Mouse (Mus musculus) embryonic fibroblast, embryonic 13.5 days (primary cell): ENCODE results near the gene Mrpl50. TPM values are rescaled to one million over a fixed set of nuclear protein-coding genes. Genes with fewer than 3 reads are reported as not detected.

Experiments
- H3K27ac ChIP-seq: 2 replicates; pipeline ENCODE4 v1.5.1; 2012; ENCODE audit warnings: low read length, control low read depth, inconsistent platforms; ENCODE audit not compliant: insufficient read depth
- H3K4me1 ChIP-seq: 2 replicates; pipeline ENCODE4 v1.6.1; 2011; ENCODE audit warnings: low read length; ENCODE audit not compliant: control insufficient read depth, insufficient read depth
- H3K4me3 ChIP-seq: 2 replicates; pipeline ENCODE4 v1.5.1; 2011; ENCODE audit warnings: mild to moderate bottlenecking, control low read depth, low read length; ENCODE audit not compliant: insufficient read depth
- CTCF ChIP-seq: IDR thresholded peaks from 2 replicates; pipeline ENCODE4 v1.5.1; 2011; ENCODE audit warnings: mild to moderate bottlenecking, control low read depth, low read length, moderate library complexity, borderline replicate concordance; ENCODE audit not compliant: insufficient read depth
- POLR2A ChIP-seq: IDR thresholded peaks from 2 replicates; pipeline ENCODE4 v1.6.1; 2011; ENCODE audit warnings: low read depth, mild to moderate bottlenecking, control low read depth, low read length, moderate library complexity
- polyA plus RNA-seq: library from polyadenylated mRNA; stranded (reverse); fragments of >200 nt; gene quantifications from 2 replicates; pipeline ENCODE4 v1.2.4, GENCODE M21; 2011; ENCODE audit warnings: low read depth; ENCODE audit not compliant: missing spikeins, insufficient read length

The Mrpl50 gene
- polyA plus RNA-seq, 1 experiment = 41.7 TPM

GRCm38 (mm10) chr4:49474583-49474982, 46.3 kb downstream of the Mrpl50 start:
- Histone ChIP-seq H3K4me1 (no peaks in the 10 kb centered on the region), H3K4me3 (no peak overlapping the region), H3K27ac (no peak overlapping the region)
- TF ChIP-seq POLR2A = no peak
- no peak for TF ChIP-seq CTCF

DNA sequence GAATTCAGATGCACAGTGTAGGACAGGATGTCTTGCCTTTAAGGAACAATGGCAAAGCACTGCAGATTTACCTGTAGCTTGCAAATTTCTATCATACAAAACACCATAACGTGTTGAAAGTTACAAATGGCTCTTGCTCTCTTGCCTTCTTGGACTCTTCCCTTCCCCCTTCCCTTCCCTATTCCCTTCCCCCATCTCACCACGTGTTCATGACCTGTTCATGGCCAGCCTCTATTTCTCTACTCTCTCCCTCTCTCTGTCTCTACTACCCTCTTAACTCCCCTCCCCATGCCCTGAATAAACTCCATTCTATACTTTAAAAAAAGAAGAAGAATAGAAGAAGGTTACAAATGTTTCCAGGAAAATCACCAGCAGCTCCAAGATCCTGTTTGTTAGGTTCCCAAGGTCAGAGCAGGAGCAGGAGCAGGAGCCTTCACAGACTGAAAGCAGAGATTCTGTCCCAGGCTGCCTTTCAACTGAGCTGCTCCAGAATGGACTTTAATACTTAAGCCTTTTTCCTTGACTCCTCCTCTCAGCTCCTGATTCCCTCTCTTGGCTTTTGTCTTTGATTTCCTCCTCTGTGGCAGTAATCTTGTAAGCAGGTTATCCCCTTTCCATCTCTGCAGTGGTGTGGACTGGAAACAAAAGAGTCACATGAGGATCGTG, 47.3 kb downstream of the Mrpl50 start, which contains the start of gene Acnat1:
Acnat1 (minus strand) TSS at position 478 of the 666 bp plus-strand sequence.
- Histone ChIP-seq H3K4me3 (no peak within 1 kb of the TSS), H3K4me1 (no peaks in the 10 kb centered on the region), H3K27ac (no peak within 1 kb of the TSS)
- TF ChIP-seq CTCF (no peak), POLR2A (no peak)

DNA sequence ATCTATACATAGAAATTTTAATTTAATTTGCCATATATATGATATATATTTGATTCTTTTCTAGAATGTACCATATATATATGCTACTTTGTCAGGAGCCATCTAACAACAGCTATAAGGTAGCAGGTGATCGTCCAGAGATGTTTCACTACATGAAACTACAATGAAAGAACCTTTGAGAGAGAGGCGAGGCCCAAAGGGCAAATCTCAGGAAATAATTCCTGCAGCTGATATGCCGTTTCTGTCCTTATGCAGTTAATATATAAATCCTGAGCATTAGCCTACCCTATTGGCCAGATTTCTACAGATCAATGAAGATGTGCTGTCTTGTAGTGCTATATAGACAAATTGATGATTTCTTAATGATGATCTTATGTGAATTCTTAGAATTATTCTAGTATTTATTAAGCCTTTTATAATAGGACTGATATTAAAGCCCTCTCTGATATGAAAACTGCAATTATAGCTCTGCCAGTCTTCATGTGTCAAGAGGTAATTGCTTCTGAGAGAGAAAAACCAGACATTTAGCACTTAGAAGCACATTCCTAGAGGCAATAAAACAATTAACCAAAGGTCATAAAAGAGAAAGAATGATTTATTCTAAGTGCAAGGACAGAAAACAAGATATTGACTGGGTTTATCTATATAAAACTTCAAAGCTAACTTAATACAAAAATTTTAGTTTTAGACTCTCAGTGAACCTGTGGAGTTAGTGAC, 51.3 kb downstream of the Mrpl50 start:
- no peak overlapping the region for H3K27ac ChIP-seq
- TF ChIP-seq POLR2A (no peak), CTCF (no peak)
- H3K4me3 ChIP-seq = no peak overlapping the region
- no peaks in the 10 kb centered on the region for H3K4me1 ChIP-seq

- no peak overlapping the region for H3K4me3 ChIP-seq
- no peaks in the 10 kb centered on the region for H3K4me1 ChIP-seq
- H3K27ac ChIP-seq = no peak overlapping the region
- no peak for TF ChIP-seq CTCF
- no peak for TF ChIP-seq POLR2A
Measured at GRCm38 (mm10) chr4:49467360-49467759, 53.5 kb downstream of the Mrpl50 start.

Other genes with a start within 250 kb of the Mrpl50 start
- not detected in 2 replicates for gene Acnat2, start 112.9 kb downstream of the Mrpl50 start, polyA plus RNA-seq
- not detected in 2 replicates for gene Acnat1, start 47.2 kb downstream of the Mrpl50 start, polyA plus RNA-seq
- not detected in 2 replicates for gene Baat, start 14.5 kb downstream of the Mrpl50 start, polyA plus RNA-seq
- gene Zfp189, start 83 bp upstream of the Mrpl50 start, polyA plus RNA-seq = 5.0 and 7.1 TPM in 2 replicates
- not detected in 2 replicates for gene Aldob, start 28.5 kb upstream of the Mrpl50 start, polyA plus RNA-seq
- 7.1 and 9.6 TPM in 2 replicates for gene Tmem246, start 76.8 kb upstream of the Mrpl50 start, polyA plus RNA-seq
- 60.5 and 62.5 TPM in 2 replicates for gene Rnf20, start 110.9 kb upstream of the Mrpl50 start, polyA plus RNA-seq
- not detected in 2 replicates for gene Ppp3r2, start 160.9 kb upstream of the Mrpl50 start, polyA plus RNA-seq